Mouse (Mus musculus) neural tube, embryonic 15.5 days (tissue): ENCODE results near the gene Thop1. TPM values are rescaled to one million over a fixed set of nuclear protein-coding genes. Genes with fewer than 3 reads are reported as not detected.

Experiments used
- ATAC-seq: fragments of 200-750 bp; cut with Nextera tagmentation; 2 replicates; pipeline ENCODE4 v1.8.0; 2017; ENCODE audit warnings: mild to moderate bottlenecking, moderate TSS enrichment, moderate library complexity; ENCODE audit not compliant: low FRiP score
- H3K27ac ChIP-seq: fragments of 300-500 bp; sonication (generic); replicated peaks from 2 replicates; pipeline ENCODE4 v1.5.1; 2015; ENCODE audit warnings: mild to moderate bottlenecking, inconsistent platforms
- H3K27me3 ChIP-seq: fragments of 300-500 bp; sonication (generic); replicated peaks from 2 replicates; pipeline ENCODE4 v1.6.1; 2015; ENCODE audit warnings: inconsistent platforms
- H3K36me3 ChIP-seq: fragments of 300-500 bp; sonication (generic); 2 replicates; pipeline ENCODE4 v1.6.1; 2015; ENCODE audit warnings: inconsistent platforms
- H3K4me1 ChIP-seq: fragments of 300-500 bp; sonication (generic); 2 replicates; pipeline ENCODE4 v1.6.1; 2015; ENCODE audit warnings: inconsistent platforms
- H3K4me2 ChIP-seq: fragments of 300-500 bp; sonication (generic); 2 replicates; pipeline ENCODE4 v1.6.1; 2015; ENCODE audit warnings: inconsistent platforms, mild to moderate bottlenecking, moderate library complexity
- H3K4me3 ChIP-seq: fragments of 300-500 bp; sonication (generic); replicated peaks from 2 replicates; pipeline ENCODE4 v1.5.1; 2015; ENCODE audit warnings: mild to moderate bottlenecking, inconsistent platforms
- H3K9ac ChIP-seq: fragments of 300-500 bp; sonication (generic); replicated peaks from 2 replicates; pipeline ENCODE4 v1.6.1; 2015; ENCODE audit warnings: mild to moderate bottlenecking, inconsistent platforms
- H3K9me3 ChIP-seq: fragments of 300-500 bp; sonication (generic); replicated peaks from 2 replicates; pipeline ENCODE4 v1.6.1; 2016; ENCODE audit warnings: inconsistent platforms
- WGBS: fragments of 180-500 bp; shearing (Covaris S2); methylation state at CpG from one replicate; pipeline ENCODE4 v1.1.7; 2015; ENCODE audit warnings: mixed read lengths; 5-methylcytosine and 5-hydroxymethylcytosine counted together
- polyA plus RNA-seq: library from polyadenylated mRNA; unstranded; fragments of >200 nt; fragmentation: Nextera tagmentation; extraction: Ambion mirVana; gene quantifications from 2 replicates; pipeline ENCODE4 v1.2.1, GENCODE M21; 2015

The Thop1 gene
- 44.3 and 52.9 TPM in 2 replicates for polyA plus RNA-seq

- Histone ChIP-seq H3K27me3 (no peaks in the 10 kb centered on the region), H3K9me3 (no peaks in the 10 kb centered on the region), H3K4me2 (peak within 1 kb of the TSS; percentile 80), H3K4me1 (peaks cover 30% of the 10 kb centered on the region), H3K4me3 (peak within 1 kb of the TSS; percentile 84), H3K9ac (peak within 1 kb of the TSS; percentile 93), H3K36me3 (peaks cover 19% of the 10 kb centered on the region), H3K27ac (peak within 1 kb of the TSS; percentile 79)
- peak; percentile 96 for ATAC-seq
- WGBS, result under 1% methylated on average over 35 of the region's 35 CpGs
Measured at GRCm38 (mm10) chr10:81069836-81070235, at the start of gene Thop1. Gene Thop1 (plus strand): TSS chr10:81070035.

DNA sequence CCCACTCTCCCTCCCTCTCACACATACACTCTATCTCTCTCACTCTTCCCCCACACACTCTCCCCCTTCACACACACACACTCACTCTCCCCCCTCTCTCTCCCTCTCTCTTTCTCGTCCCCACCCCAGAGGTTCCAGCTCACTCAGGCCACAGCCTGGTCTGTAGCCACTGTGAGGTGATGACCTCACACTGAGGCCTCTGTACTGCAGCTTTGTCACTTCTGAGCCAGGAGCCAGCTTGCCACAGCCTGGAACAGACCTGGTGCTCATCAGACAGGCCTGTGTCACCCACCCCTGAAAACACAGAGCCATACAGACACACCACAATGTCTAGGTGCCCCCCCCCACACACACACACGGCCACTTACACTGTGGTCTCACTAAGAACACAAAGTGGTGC, 49.6 kb upstream of the Thop1 start:
- Histone ChIP-seq H3K4me3 (no peak overlapping the region), H3K4me1 (peaks cover 34% of the 10 kb centered on the region), H3K9me3 (no peaks in the 10 kb centered on the region), H3K27me3 (peaks cover 22% of the 10 kb centered on the region; the same call in 1 of the 2 replicates), H3K36me3 (no peaks in the 10 kb centered on the region), H3K27ac (no peak overlapping the region), H3K4me2 (no peak overlapping the region), H3K9ac (no peak overlapping the region)
- 61% methylated on average over 2 of the region's 2 CpGs for WGBS
- no peak for ATAC-seq

GRCm38 (mm10) chr10:81021547-81022110, 48.2 kb upstream of the Thop1 start:
- H3K4me1 ChIP-seq, result peaks cover 35% of the 10 kb centered on the region
- H3K4me3 ChIP-seq, result 0 out of 2 replicates have a peak overlapping the region, but pooled peaks have one; percentile 2
- peaks cover 22% of the 10 kb centered on the region; the same call in 1 of the 2 replicates for H3K27me3 ChIP-seq
- WGBS, result 9% methylated on average over 23 of the region's 26 CpGs
- no peak overlapping the region for H3K9ac ChIP-seq
- H3K27ac ChIP-seq, result no peak overlapping the region
- H3K9me3 ChIP-seq, result no peaks in the 10 kb centered on the region
- peak overlapping the region; percentile 36 for H3K4me2 ChIP-seq
- no peak for ATAC-seq
- no peaks in the 10 kb centered on the region for H3K36me3 ChIP-seq

- H3K4me1 ChIP-seq, result peaks cover 35% of the 10 kb centered on the region
- 67% methylated on average over 8 of the region's 8 CpGs for WGBS
- H3K9me3 ChIP-seq, result no peaks in the 10 kb centered on the region
- no peak for ATAC-seq
- H3K4me2 ChIP-seq, result peak overlapping the region; percentile 36; the same call in 1 of the 2 replicates
- no peak overlapping the region for H3K9ac ChIP-seq
- H3K27me3 ChIP-seq, result peaks cover 22% of the 10 kb centered on the region; the same call in 1 of the 2 replicates
- no peaks in the 10 kb centered on the region for H3K36me3 ChIP-seq
- H3K27ac ChIP-seq, result no peak overlapping the region
- no peak overlapping the region for H3K4me3 ChIP-seq
Measured at GRCm38 (mm10) chr10:81022744-81023143, 47.1 kb upstream of the Thop1 start.

GRCm38 (mm10) chr10:81024346-81024937, 45.4 kb upstream of the Thop1 start:
- 80% methylated on average over 5 of the region's 5 CpGs for WGBS
- Histone ChIP-seq H3K9ac (peak overlapping the region; percentile 71), H3K4me2 (peak overlapping the region; percentile 73), H3K4me3 (peak overlapping the region; percentile 57), H3K27ac (no peak overlapping the region), H3K4me1 (peaks cover 39% of the 10 kb centered on the region), H3K9me3 (no peaks in the 10 kb centered on the region), H3K27me3 (peaks cover 22% of the 10 kb centered on the region; the same call in 1 of the 2 replicates), H3K36me3 (no peaks in the 10 kb centered on the region)
- ATAC-seq, result peak; percentile 19; the same call in 1 of the 2 replicates

DNA sequence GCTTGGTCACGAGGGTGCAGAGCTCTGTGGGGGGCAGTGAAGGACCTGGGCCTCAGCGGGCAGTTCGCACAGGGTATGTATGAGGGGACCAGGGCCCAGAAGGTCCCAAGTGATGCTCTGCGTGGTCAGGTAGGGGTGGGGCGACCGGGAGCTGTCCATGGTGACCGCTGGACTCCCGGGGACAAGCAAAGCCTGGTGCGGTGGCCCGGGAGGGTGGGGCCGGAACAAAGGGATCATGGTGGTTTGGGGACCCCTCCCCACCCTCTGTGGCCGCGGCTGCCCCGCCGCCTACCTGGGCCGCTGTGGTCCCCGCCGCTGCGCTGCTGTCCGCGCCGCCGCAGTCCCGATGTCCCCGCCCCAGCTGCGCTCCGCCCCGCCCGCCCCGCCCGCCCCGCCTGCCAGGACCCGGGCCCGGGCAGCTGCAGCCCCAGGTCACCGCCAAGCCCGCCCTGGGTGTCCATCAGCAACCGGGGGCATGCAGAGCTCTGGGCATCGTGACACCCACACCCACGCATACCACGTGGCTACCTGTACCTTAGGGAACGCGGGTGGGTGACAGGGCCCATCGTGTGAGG, 44.7 kb upstream of the Thop1 start:
- Histone ChIP-seq H3K4me1 (peaks cover 40% of the 10 kb centered on the region), H3K9me3 (no peaks in the 10 kb centered on the region), H3K36me3 (peaks cover 6% of the 10 kb centered on the region; the same call in 1 of the 2 replicates), H3K4me2 (peak overlapping the region; percentile 73), H3K27ac (no peak overlapping the region; the same call in 1 of the 2 replicates), H3K27me3 (peaks cover 22% of the 10 kb centered on the region; the same call in 1 of the 2 replicates), H3K4me3 (peak overlapping the region; percentile 57), H3K9ac (peak overlapping the region; percentile 71)
- peak; percentile 67 for ATAC-seq
- WGBS, result 2% methylated on average over 20 of the region's 43 CpGs

- Histone ChIP-seq H3K27ac (peak within 1 kb of the TSS; percentile 37), H3K27me3 (peaks cover 22% of the 10 kb centered on the region; the same call in 1 of the 2 replicates), H3K9me3 (no peaks in the 10 kb centered on the region), H3K4me1 (peaks cover 40% of the 10 kb centered on the region), H3K4me3 (peak within 1 kb of the TSS; percentile 57), H3K9ac (peak within 1 kb of the TSS; percentile 71), H3K4me2 (peak within 1 kb of the TSS; percentile 73), H3K36me3 (peaks cover 12% of the 10 kb centered on the region)
- peak; percentile 45; the same call in 1 of the 2 replicates for ATAC-seq
- WGBS, result 48% methylated on average over 12 of the region's 12 CpGs
Measured at GRCm38 (mm10) chr10:81025639-81026275, 44.1 kb upstream of the Thop1 start, which contains the start of gene Diras1. Gene Diras1 (minus strand): TSS chr10:81025662.

DNA sequence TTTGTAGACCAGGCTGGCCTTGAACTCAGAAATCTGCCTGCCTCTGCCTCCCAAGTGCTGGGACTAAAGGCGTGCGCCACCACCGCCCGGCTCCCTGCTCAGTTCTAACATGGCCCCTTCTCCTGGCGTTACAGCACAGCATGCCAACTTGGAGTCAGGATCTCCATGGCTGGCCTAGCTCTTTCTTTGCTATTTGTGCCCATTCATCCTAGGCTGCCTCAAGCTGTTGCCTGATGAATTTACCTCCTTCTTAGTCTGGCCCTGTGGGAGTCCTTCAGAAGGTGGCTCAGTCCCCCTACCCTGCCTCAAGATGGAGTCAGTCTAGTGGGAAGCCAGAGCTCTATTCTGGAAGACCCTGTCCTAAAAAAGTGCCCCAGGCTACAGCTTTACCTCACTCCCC, 43.0 kb upstream of the Thop1 start:
- H3K36me3 ChIP-seq, result peaks cover 22% of the 10 kb centered on the region
- H3K27ac ChIP-seq, result no peak overlapping the region
- peaks cover 19% of the 10 kb centered on the region; the same call in 1 of the 2 replicates for H3K27me3 ChIP-seq
- H3K4me2 ChIP-seq, result no peak overlapping the region
- H3K9me3 ChIP-seq, result no peaks in the 10 kb centered on the region
- no peak for ATAC-seq
- H3K4me3 ChIP-seq, result no peak overlapping the region
- no peak overlapping the region for H3K9ac ChIP-seq
- peaks cover 37% of the 10 kb centered on the region for H3K4me1 ChIP-seq
- 95% methylated on average over 5 of the region's 5 CpGs for WGBS

GRCm38 (mm10) chr10:81027331-81027730, 42.5 kb upstream of the Thop1 start:
- 83% methylated on average over 4 of the region's 4 CpGs for WGBS
- H3K9ac ChIP-seq, result no peak overlapping the region
- no peak overlapping the region for H3K4me2 ChIP-seq
- no peak for ATAC-seq
- peaks cover 26% of the 10 kb centered on the region for H3K36me3 ChIP-seq
- H3K27me3 ChIP-seq, result peaks cover 18% of the 10 kb centered on the region; the same call in 1 of the 2 replicates
- peaks cover 33% of the 10 kb centered on the region for H3K4me1 ChIP-seq
- no peak overlapping the region for H3K4me3 ChIP-seq
- no peak overlapping the region for H3K27ac ChIP-seq
- H3K9me3 ChIP-seq, result no peaks in the 10 kb centered on the region

DNA sequence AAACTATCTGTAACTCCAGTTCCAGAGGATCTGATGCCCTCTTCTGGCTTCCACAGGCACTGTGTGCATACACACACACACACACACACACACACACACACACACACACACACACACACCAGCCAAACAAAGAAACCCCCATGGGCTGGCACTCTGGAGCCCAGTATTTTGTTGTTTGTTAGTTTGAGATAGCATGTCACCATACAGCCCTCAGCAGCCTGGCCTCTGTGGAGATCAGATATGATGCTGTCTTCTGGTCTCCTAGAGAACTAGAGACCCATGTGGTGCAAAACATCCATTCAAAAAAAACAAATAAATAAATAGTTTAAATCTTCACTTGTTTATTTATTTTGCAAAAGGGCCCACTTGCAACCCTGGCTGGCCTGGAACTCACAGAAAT, 41.6 kb upstream of the Thop1 start:
- no peak for ATAC-seq
- peaks cover 28% of the 10 kb centered on the region for H3K4me1 ChIP-seq
- peaks cover 13% of the 10 kb centered on the region; the same call in 1 of the 2 replicates for H3K27me3 ChIP-seq
- peaks cover 35% of the 10 kb centered on the region for H3K36me3 ChIP-seq
- no peak overlapping the region for H3K9ac ChIP-seq
- H3K27ac ChIP-seq, result no peak overlapping the region
- H3K4me2 ChIP-seq, result no peak overlapping the region
- no peak overlapping the region for H3K4me3 ChIP-seq
- no peaks in the 10 kb centered on the region for H3K9me3 ChIP-seq

GRCm38 (mm10) chr10:81029031-81029430, 40.8 kb upstream of the Thop1 start:
- WGBS, result 58% methylated on average over 10 of the region's 10 CpGs

More at GRCm38 (mm10) chr10:81029031-81029430, 40.8 kb upstream of the Thop1 start:
- Histone ChIP-seq H3K4me1 (peaks cover 29% of the 10 kb centered on the region), H3K4me3 (no peak overlapping the region), H3K36me3 (peaks cover 38% of the 10 kb centered on the region), H3K27ac (no peak overlapping the region), H3K4me2 (no peak overlapping the region), H3K27me3 (peaks cover 9% of the 10 kb centered on the region; the same call in 1 of the 2 replicates), H3K9me3 (no peaks in the 10 kb centered on the region), H3K9ac (no peak overlapping the region)
- no peak for ATAC-seq
